Mouse (Mus musculus): ENCODE measurements around the gene Qdpr.

The Qdpr gene

DNA sequence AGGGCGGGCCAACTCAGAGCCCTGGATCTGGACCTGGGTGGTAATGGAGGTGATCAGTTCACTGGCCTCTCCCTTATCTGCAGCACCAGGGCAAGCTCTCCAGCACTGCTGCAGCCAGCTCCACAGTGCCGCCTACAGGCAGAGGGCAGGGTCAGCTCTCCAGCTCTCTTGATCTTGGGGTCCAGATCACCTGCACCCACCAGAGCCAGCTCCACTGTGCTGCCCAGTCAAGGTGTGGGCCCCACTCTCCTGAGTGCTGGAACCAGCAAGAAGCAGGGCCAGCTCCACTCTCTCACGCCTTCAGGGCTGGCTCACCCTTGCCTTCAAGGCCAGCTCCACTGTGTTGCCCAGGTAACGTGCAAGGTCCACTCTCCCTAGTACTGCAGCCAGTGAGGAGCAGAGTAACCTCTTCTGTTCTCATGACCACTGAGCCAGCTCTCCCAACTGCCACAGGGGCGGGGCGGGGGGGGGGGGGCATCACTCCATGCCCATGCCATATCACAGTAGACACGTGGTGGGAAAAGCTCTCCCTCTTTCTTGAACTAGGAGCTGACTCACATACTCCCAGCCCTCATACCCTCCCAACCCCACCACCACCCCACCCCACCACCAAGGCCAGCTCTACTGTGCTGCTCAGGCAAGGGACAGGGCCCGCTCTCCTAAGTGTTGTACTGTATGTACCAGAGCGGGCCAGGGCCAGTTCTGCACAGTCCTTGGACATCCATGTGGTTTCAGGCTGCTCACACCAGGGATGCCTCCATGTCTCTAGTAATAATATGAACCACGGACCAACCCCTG is 30.0 kb downstream of the Qdpr start:
- in situ Hi-C loops (cut with MboI; ENCODE audit: unreplicated experiment in 2 of 2): loop anchor here (10.0 to 25.0 kb wide), 4 partner anchors 1115 to 2008 kb away; partner anchors contain the start of gene Cc2d2a (in 1 of the 2)

DNA sequence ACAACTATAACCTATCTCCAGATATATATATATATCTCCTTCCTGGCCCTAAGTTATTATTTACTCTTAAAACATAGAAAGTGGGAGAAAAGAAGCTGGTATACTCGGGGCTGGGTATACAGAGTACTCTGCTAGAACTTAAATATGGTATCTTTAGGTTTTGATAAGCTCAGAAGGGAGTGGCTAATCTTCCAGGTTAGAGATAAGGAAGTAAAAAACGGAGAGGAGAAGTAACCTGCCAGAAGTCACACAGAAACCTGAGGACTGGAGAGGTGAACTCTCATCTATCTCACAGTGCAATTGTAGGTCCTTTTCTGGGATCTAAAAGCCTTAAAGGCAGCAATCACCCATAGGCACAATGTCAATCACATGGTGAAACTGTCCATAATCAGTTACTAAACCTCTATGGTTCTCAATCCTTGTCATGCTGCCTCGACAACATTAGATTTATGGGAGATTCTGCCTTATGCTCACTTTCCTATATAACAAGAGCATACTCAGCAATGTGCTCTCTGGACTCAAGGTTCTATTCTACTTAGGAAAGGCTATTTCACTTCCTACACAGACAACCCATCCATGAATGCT is 32.1 kb downstream of the Qdpr start:
- in situ Hi-C loops (cut with MboI; ENCODE audit: unreplicated experiment in 2 of 2): loop anchor here in 1 of 2 experiments (25.0 kb wide), 1 partner anchor 2006 kb away; no protein-coding TSS in a partner anchor

DNA sequence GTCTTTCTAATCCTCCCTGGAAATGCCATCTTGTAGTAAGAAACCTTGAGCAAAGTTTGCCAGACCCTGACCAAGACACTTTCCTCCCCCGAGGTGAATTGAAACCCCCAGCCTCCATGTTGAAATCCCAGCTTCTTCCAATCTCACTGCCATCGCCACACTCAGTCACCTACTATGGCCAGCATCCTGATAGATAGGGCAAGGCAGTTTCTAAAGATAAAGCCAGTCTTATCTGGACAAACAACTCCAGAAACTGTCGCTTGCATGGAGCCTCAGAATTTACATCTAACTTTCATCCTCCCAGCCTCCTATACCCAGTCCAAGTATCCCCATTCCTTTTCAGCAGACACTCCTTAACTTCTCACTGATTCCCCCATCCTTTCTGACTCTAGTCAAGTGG is 33.6 kb downstream of the Qdpr start:
- in situ Hi-C loops (cut with MboI; ENCODE audit: unreplicated experiment in 2 of 2): loop anchor here in 1 of 2 experiments (25.0 kb wide), 1 partner anchor 2004 kb away; no protein-coding TSS in a partner anchor

DNA sequence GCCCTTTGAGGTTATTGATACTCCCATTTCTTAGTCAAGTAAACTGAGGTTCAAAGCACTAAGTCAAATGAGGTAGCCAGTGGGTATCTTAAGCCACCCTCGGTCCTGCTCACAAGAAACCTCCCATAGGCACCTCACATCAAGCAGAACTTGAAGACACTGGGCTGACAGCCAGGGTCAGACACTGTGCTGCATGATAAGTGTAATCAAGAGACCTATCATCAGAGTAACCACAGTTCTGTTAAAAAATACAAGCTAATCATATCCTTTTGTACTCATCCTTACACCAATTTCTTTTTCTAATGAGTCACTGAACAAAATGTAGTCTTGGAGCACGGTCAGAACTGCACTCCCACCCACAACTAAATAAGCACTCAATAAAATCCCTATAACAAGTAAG is 43.9 kb downstream of the Qdpr start:
- in situ Hi-C loops (cut with MboI; ENCODE audit: unreplicated experiment in 2 of 2): loop anchor here in 1 of 2 experiments (10.0 to 25.0 kb wide), 4 partner anchors 1121 to 1994 kb away; partner anchors contain the start of gene Cc2d2a

DNA sequence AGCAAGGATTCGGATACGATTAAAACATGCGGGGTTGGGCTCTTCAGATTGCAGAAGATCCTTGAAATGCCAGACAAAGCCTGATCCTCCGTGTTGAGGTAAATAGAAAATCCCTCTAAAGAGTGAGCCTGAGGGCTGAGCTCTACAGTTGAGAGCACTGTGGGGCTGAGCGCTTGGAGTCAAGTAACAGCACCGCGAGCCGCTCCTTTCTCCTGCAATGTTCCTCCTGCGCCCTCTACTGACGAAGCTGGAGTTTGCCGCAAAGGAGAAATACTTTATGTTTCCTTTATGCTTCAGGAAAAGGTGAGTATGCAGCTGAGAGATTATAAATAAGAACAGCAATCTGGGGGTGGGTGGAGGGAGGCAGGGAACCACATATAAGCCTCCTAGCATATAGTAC is 47.4 kb downstream of the Qdpr start:
- in situ Hi-C loops (cut with MboI; ENCODE audit: unreplicated experiment in 2 of 2): loop anchor here in 1 of 2 experiments (10.0 to 25.0 kb wide), 4 partner anchors 1118 to 1990 kb away; partner anchors contain the start of gene Cc2d2a

DNA sequence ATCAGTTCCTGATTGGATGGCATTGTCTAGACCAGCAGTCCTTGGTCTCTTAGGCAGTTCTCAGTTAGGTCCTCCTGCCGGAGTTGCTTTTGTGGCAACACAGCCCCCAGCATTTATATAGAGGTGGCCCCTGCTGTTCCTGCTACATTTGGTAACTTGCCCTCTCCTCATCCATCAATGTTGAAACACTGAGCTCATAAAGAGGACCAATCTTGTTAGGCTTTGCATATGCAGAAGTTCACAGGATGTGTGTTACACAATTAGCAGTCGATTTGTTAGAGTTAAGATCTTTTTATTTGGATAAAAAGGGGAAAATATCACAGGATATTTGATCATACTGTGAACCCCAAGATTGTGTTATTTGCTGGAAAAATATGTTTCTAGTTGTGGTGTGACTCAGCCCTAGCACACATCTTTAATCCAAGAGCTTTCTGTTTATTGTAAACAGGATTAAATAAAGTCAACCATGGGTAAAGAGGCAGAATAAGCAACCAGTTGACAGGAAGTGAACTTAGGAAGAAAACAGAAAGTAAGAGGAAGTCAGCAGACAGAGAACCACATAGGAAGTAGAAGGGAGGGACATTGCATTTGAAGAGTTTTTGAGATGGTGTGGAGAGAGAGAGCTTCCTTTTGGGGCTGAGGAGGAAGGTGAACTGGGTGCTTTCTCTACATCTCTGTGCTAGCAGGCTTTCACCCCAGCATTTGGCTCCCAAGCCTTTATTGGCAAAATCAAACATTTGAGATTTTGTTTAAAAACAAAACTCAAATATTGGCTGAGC is 65.8 kb downstream of the Qdpr start:
- in situ Hi-C loops (cut with MboI; ENCODE audit: unreplicated experiment in 2 of 2): no loop called here

Data from v-Abl transformed pro-B cells (cell line).